Mouse (Mus musculus): ENCODE results near the gene Nr6a1. TPM values are rescaled to one million over a fixed set of nuclear protein-coding genes. Genes with fewer than 3 reads are reported as not detected.

Gene Nr6a1
- polyA plus RNA-seq, 1 experiment from 2014 or later = 2.0 TPM

DNA sequence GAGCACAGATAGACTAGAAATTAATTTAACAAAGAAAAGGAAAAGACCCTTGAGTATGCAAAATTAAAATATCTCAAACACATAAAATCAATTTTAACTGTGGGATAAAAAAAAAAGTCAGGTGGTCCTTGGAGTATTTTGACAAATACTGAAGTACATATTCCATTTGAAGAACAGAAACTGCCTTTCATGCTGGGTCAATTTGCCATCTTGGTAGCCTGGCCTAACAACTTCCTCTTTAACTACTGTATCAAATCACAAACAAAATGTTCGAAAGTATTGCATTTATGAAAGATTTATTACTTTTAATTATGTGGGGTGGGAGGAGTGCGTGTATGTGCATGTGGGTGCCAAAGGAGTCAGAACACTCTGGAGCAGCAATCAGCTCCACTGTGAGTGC is 81.2 kb downstream of the Nr6a1 start:
- 97% methylated on average over 2 of the region's 2 CpGs for WGBS
- Histone ChIP-seq H3K27me3 (no peaks in the 10 kb centered on the region), H3K4me3 (replicated peaks) (no peak overlapping the region), H3K4me2 (replicated peaks) (no peak overlapping the region), H3K9ac (replicated peaks) (no peak overlapping the region), H3K36me3 (peaks cover 16% of the 10 kb centered on the region), H3K27ac (no peak overlapping the region), H3K9me3 (no peaks in the 10 kb centered on the region), H3K4me1 (replicated peaks) (no peaks in the 10 kb centered on the region)
- no peak for ATAC-seq

DNA sequence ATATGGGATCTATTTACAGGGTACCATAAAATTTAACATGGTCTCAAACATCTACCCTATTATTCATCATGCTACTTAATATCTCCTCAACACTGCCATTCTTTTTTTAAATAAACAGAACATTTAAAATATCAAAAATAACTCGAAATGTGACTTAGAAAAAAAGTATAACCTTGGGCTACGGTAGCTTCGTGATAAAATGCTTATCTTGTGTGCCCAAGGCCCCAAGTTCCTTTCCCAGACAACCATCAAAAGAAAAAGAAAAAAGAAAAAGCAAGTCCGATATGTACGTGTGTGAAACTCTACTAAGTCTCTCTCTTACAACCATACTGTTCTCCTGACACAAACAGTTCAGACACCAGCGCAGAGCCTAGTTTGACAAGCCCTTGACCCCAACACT is 92.0 kb downstream of the Nr6a1 start:
- H3K27me3 ChIP-seq = no peaks in the 10 kb centered on the region
- no peak overlapping the region for H3K4me2 ChIP-seq (replicated peaks)
- no peaks in the 10 kb centered on the region for H3K9me3 ChIP-seq
- H3K4me1 ChIP-seq (replicated peaks) = no peaks in the 10 kb centered on the region
- no peak overlapping the region for H3K9ac ChIP-seq (replicated peaks)
- ATAC-seq = no peak
- 95% methylated on average over 6 of the region's 6 CpGs for WGBS
- H3K4me3 ChIP-seq (replicated peaks) = no peak overlapping the region
- H3K36me3 ChIP-seq = peaks cover 14% of the 10 kb centered on the region; the same call in 1 of the 2 replicates
- no peak overlapping the region for H3K27ac ChIP-seq

DNA sequence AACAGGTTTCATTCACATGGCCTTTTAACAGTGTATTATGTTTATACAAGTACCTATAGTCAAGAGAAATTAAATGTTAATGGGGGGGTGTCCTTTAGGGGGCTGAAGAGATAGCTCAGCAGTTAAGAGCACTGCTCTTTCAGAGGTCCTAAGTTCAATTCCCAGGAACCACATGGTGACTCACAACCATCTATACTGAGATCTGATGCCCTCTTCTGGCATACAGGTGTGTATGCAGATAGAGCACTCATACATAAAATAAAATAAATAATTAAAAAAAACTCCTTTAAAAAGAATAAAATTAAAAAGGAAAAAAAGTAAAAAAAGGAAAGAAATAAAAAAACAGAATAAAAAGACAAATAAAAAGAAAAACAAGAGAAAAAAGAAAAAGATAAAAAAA is 95.5 kb downstream of the Nr6a1 start:
- Histone ChIP-seq H3K9me3 (no peaks in the 10 kb centered on the region), H3K4me1 (replicated peaks) (peaks cover 12% of the 10 kb centered on the region), H3K27me3 (no peaks in the 10 kb centered on the region), H3K27ac (no peak overlapping the region), H3K4me3 (replicated peaks) (no peak overlapping the region), H3K36me3 (peaks cover 11% of the 10 kb centered on the region; the same call in 1 of the 2 replicates), H3K4me2 (replicated peaks) (no peak overlapping the region), H3K9ac (replicated peaks) (no peak overlapping the region)
- ATAC-seq = no peak

DNA sequence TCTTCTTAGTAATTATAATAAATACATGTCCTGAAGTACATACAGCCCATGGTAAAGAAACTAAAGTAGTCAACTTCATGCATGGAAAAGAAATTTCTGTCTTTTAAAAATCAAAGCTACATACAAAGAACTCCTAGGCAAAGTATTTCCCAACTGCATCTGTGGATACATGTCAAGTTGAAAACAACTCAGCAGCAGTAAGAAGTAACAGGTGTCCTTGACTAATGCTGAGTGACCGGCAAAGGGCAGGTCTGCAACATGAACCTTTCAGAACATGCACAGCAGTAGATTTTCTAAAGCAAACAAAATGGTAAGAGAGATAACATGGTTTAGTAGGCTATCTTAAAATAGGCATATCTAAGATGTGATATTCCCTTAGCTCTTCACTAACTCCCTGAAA is 98.0 kb downstream of the Nr6a1 start:
- Histone ChIP-seq H3K4me2 (replicated peaks) (no peak overlapping the region), H3K27ac (no peak overlapping the region), H3K9ac (replicated peaks) (no peak overlapping the region), H3K27me3 (no peaks in the 10 kb centered on the region), H3K4me3 (replicated peaks) (no peak overlapping the region), H3K4me1 (replicated peaks) (peaks cover 19% of the 10 kb centered on the region), H3K9me3 (no peaks in the 10 kb centered on the region), H3K36me3 (peaks cover 7% of the 10 kb centered on the region; the same call in 1 of the 2 replicates)
- WGBS = 66% methylated on average over 1 of the region's 1 CpGs
- ATAC-seq = no peak

DNA sequence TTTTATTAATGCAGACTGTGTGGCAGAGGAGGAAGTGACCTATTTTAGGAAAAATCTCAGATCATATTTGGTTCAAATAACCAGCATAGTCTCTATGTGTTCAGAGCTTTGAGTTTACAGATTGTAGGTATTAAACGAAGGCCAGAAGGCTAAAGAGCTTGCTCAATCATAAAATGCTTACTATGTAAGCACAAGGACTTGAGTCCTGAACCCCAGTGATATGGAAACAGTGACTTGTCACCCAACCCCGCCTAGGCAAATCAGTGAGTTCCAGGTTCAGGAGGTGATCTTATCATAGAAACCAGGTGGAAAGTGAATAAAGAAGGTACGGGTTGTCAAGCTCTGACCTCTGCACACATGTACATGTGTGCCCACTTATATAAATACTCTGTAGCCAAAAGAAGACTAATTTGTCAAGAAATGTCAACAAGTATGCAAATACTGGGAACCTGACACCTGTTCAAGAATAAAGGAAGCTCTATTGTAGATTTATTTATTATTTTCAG is 99.6 kb downstream of the Nr6a1 start:
- Histone ChIP-seq H3K9me3 (no peaks in the 10 kb centered on the region), H3K36me3 (0 out of 2 replicates have a peak, but pooled peaks cover 3% of the 10 kb centered on the region), H3K27ac (no peak overlapping the region), H3K4me2 (replicated peaks) (no peak overlapping the region), H3K4me3 (replicated peaks) (no peak overlapping the region), H3K4me1 (replicated peaks) (peaks cover 20% of the 10 kb centered on the region), H3K27me3 (no peaks in the 10 kb centered on the region), H3K9ac (replicated peaks) (no peak overlapping the region)
- WGBS = 86% methylated on average over 3 of the region's 3 CpGs
- no peak for ATAC-seq

DNA sequence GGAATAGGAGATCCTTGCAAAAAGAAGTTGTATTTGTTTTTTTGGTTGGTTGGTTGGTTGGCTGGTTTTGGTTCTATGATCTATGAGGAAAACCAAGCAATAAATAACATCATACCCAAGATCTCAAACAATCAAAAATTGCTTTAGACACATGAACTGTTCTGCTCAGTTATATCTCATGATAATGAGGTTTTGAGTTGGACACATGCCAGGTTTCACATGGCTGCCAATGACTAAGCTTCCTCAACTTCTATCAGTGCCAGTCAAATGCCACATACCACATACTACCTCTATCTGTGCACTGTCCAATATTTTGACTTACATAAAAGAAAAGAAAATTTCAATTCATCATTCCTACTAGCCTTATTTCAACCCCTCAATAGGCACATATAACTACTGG is 101.3 kb downstream of the Nr6a1 start:
- H3K27ac ChIP-seq = no peak overlapping the region
- H3K4me1 ChIP-seq (replicated peaks) = peaks cover 22% of the 10 kb centered on the region
- no peak overlapping the region for H3K9ac ChIP-seq (replicated peaks)
- H3K4me2 ChIP-seq (replicated peaks) = peak overlapping the region; percentile 39
- no peaks in the 10 kb centered on the region for H3K9me3 ChIP-seq
- ATAC-seq = no peak
- 0 out of 2 replicates have a peak, but pooled peaks cover 3% of the 10 kb centered on the region for H3K36me3 ChIP-seq
- peak overlapping the region; percentile 25 for H3K4me3 ChIP-seq (replicated peaks)
- H3K27me3 ChIP-seq = no peaks in the 10 kb centered on the region

DNA sequence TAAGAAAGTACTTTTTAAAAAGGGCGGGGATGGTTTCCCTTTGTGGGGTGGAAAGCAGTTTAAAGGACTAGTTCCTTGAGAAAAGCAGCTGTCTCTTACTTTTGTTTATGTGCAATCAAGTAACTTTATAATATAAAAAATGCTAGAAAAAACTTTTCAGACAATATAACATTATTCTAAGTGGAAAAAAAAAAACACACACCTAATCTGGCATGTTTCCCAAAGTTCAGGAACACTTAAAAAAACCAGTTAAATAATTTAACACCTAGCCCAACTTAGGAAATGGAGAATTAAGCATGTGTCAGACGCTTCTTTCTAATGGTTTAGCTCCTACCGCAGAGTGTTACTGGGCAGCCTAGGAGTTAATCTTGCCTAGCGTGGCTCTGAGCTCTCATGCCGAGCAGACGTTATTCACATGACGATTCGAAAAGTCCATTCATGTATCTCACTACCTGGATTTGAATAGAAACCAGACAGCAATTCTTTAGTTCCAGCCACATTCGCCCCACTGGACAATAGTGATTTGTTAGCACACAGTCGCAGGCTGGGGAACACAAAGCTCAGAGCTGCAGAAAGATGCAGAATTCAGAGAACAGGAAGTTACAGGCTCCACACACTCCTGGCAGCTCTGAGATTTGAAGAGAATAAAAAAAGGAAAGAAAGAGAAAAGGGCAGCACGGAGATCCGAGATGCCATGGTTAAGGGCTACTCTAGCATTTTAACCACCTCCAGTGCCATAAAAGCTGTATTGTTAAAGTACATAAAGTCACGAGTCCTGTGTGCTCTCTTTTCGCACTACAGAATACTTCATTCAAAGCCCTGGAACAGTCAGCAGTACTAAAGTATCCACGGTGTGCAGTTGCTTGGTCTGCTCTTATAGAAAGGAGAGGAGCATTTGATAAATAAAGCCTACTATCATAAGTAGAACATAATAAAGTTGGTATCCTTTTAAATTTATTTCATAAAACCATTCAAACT is 102.4 kb downstream of the Nr6a1 start:
- peak overlapping the region; percentile 54 for H3K4me3 ChIP-seq (replicated peaks)
- no peaks in the 10 kb centered on the region for H3K27me3 ChIP-seq
- peak overlapping the region; percentile 72 for H3K9ac ChIP-seq (replicated peaks)
- peaks cover 22% of the 10 kb centered on the region for H3K4me1 ChIP-seq (replicated peaks)
- H3K9me3 ChIP-seq = no peaks in the 10 kb centered on the region
- H3K36me3 ChIP-seq = no peaks in the 10 kb centered on the region
- peak; percentile 73 for ATAC-seq
- WGBS = 3% methylated on average over 15 of the region's 15 CpGs
- H3K27ac ChIP-seq = peak overlapping the region; percentile 86
- peak overlapping the region; percentile 61 for H3K4me2 ChIP-seq (replicated peaks)

DNA sequence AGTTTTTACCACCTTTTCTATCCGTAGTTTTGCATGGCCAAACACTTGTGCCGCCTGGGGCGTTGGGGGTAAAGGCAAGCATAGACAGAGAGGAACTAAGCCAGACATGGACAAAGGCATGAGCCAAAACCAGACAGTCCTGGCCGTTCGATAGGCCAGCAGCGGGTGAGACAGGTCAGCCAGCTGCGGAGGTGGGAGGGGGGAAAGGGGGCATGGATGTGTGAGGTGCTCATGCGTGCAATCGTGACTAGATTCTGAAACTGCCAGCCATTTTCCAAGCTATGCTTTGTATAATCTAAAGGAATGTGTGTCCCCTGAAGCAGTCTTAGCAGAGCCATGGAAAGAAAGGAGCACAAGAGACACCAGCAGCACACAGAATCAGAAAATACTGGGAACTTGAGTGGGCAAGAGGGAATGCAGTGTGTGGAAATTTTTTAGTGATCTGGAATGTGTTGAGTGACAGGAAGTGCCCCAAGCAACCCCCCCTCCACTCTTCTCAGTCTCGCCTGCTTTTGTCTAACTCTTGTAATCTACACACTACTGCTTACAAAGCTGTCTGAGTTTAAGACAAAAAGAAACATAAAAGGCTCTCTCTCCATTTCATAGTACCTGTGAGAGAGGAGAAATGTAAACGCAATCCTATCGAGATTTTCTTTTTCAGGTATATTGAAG is 103.4 kb downstream of the Nr6a1 start:
- Histone ChIP-seq H3K27ac (peak overlapping the region; percentile 93), H3K9ac (replicated peaks) (peak overlapping the region; percentile 67)
- WGBS = 2% methylated on average over 12 of the region's 12 CpGs

DNA sequence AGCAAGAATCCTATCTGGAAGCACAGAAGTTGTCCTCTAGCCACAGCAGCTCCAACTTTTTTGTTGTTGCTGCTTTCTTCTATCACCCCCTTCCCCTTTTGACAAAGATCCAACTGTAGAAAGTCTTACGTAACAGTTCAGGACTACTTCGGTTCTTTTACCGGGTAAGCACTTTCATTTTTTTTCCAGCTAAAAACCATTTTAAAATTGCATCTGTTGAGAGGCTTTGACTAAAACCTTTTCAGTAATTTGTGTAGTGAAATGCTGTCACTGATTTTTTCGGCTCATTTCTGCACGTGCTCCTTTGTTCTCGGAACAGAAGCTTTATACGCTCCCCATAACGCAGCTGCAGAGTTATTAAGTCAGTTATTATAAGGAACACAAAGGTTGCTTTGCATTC is 104.1 kb downstream of the Nr6a1 start:
- Histone ChIP-seq H3K27ac (peak overlapping the region; percentile 93), H3K4me2 (replicated peaks) (peak overlapping the region; percentile 58), H3K9ac (replicated peaks) (peak overlapping the region; percentile 67), H3K4me3 (replicated peaks) (peak overlapping the region; percentile 54), H3K9me3 (no peaks in the 10 kb centered on the region), H3K36me3 (no peaks in the 10 kb centered on the region), H3K4me1 (replicated peaks) (peaks cover 18% of the 10 kb centered on the region), H3K27me3 (no peaks in the 10 kb centered on the region)
- WGBS = 4% methylated on average over 8 of the region's 8 CpGs
- no peak for ATAC-seq

More for the DNA sequence above, 103.4 kb downstream of the Nr6a1 start:
- Histone ChIP-seq H3K9me3 (no peaks in the 10 kb centered on the region), H3K27me3 (no peaks in the 10 kb centered on the region), H3K36me3 (no peaks in the 10 kb centered on the region), H3K4me3 (replicated peaks) (peak overlapping the region; percentile 54), H3K4me1 (replicated peaks) (peaks cover 22% of the 10 kb centered on the region), H3K4me2 (replicated peaks) (peak overlapping the region; percentile 58)
- ATAC-seq = peak; percentile 92

DNA sequence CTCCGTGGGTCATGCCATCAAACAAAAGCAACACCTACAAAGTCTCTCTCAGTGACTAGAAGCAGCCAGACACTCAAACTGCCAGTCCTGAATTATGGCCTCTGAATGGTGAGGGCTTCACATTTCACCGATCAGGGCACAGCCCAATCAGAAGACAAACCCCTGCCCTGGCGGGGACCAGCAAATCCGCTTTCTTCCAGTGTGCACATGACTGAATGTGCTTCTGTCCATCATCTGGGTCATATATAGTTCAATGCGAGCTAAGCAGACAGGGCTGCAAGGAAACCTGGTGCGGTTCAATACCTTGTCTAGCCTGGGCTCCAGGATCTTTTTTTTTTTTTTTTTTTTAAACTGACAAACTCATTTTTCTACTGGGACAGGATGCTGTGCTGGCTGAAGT is 104.5 kb downstream of the Nr6a1 start:
- no peaks in the 10 kb centered on the region for H3K36me3 ChIP-seq
- ATAC-seq = peak; percentile 93
- WGBS = 2% methylated on average over 6 of the region's 6 CpGs

DNA sequence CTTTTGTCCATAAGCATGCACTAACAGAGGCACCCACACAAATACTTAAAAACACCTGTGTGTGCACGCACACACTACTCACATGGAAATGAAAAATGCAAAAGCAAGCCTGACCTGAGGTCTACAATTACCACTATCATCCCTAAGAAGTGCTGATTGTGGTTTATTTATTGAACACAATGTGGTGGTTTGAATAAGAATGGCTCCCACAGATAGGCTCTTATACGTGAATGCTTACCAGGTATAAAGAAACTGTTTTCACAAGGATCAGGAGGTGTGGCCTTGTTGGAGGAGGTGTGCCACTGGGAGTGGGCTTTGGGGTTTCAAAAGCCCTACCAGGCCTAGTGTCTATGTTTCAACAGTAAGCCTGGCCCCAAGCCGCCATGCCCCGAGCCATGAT is 110.0 kb downstream of the Nr6a1 start:
- H3K4me3 ChIP-seq (replicated peaks) = no peak overlapping the region
- H3K4me2 ChIP-seq (replicated peaks) = no peak overlapping the region
- H3K9me3 ChIP-seq = no peaks in the 10 kb centered on the region
- WGBS = 80% methylated on average over 4 of the region's 4 CpGs
- no peak overlapping the region for H3K9ac ChIP-seq (replicated peaks)
- H3K27me3 ChIP-seq = no peaks in the 10 kb centered on the region
- H3K4me1 ChIP-seq (replicated peaks) = no peaks in the 10 kb centered on the region
- ATAC-seq = no peak
- H3K36me3 ChIP-seq = no peaks in the 10 kb centered on the region
- H3K27ac ChIP-seq = no peak overlapping the region

More for the DNA sequence above, 104.5 kb downstream of the Nr6a1 start:
- Histone ChIP-seq H3K9ac (replicated peaks) (peak overlapping the region; percentile 67), H3K27me3 (no peaks in the 10 kb centered on the region), H3K27ac (peak overlapping the region; percentile 93), H3K4me1 (replicated peaks) (peaks cover 15% of the 10 kb centered on the region), H3K4me2 (replicated peaks) (peak overlapping the region; percentile 58), H3K9me3 (no peaks in the 10 kb centered on the region), H3K4me3 (replicated peaks) (peak overlapping the region; percentile 54)

DNA sequence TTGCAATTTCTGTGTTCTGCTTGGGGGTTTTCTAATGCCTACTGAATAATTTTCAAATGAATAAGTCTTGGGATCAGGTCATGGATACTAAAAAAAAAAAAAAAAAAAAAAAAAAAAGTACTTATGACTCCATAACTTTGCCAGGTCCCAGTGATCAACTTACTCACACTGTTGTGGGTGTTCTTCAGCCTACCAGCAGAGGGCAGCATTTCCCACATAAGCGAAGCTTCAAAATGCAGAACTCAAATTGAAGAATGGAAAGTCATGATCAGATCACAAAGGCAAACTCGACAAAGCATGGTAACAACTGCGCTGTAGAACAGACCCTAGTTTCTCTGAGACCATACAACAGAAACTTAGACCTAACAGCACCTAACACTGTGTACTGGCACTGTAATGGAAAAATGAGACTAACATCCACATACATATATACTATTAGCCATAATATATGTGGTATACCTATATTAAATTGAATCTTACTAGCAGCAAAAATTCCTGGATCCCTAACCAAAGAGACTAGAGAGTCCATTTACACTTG is 130.3 kb downstream of the Nr6a1 start:
- Histone ChIP-seq H3K27me3 (no peaks in the 10 kb centered on the region), H3K4me3 (replicated peaks) (no peak overlapping the region), H3K36me3 (no peaks in the 10 kb centered on the region), H3K4me2 (replicated peaks) (no peak overlapping the region), H3K4me1 (replicated peaks) (no peaks in the 10 kb centered on the region), H3K9me3 (no peaks in the 10 kb centered on the region), H3K9ac (replicated peaks) (no peak overlapping the region), H3K27ac (no peak overlapping the region)
- 15% methylated on average over 3 of the region's 3 CpGs for WGBS
- ATAC-seq = peak; percentile 65; the same call in 1 of the 2 replicates
